Mouse (Mus musculus) midbrain, postnatal 0 days (tissue): ENCODE data around the gene Fam43a. TPM values are rescaled to one million over a fixed set of nuclear protein-coding genes. Genes with fewer than 3 reads are reported as not detected.

ENCODE experiments used
- ATAC-seq: fragments of 200-750 bp; cut with Nextera tagmentation; 2 replicates; pipeline ENCODE4 v1.8.0; 2017; ENCODE audit warnings: moderate number of reproducible peaks, mild to moderate bottlenecking, moderate TSS enrichment, moderate library complexity; ENCODE audit not compliant: low FRiP score
- DNase-seq: peaks from one replicate; pipeline ENCODE4 v3.0.0-alpha.2; 2015; ENCODE audit warnings: low spot score
- H3K27ac ChIP-seq: fragments of 300-500 bp; sonication (generic); 2 replicates; pipeline ENCODE4 v1.5.1; 2014; ENCODE audit warnings: low read depth, mild to moderate bottlenecking, low read length, mixed read lengths
- H3K27me3 ChIP-seq: fragments of 300-500 bp; sonication (generic); 2 replicates; pipeline ENCODE4 v1.6.1; 2014; ENCODE audit warnings: low read length, control low read depth, mixed read lengths; ENCODE audit not compliant: insufficient read depth
- H3K36me3 ChIP-seq: fragments of 300-500 bp; sonication (generic); 2 replicates; pipeline ENCODE4 v1.6.1; 2014; ENCODE audit warnings: low read length, control low read depth, mixed read lengths; ENCODE audit not compliant: insufficient read depth
- H3K4me1 ChIP-seq: fragments of 300-500 bp; sonication (generic); 2 replicates; pipeline ENCODE4 v1.6.1; 2014; ENCODE audit warnings: mild to moderate bottlenecking, control low read depth, antibody characterized with exemption, low read length, mixed read lengths; ENCODE audit not compliant: insufficient read depth
- H3K4me2 ChIP-seq: fragments of 300-500 bp; sonication (generic); 2 replicates; pipeline ENCODE4 v1.6.1; 2014; ENCODE audit warnings: low read depth, mild to moderate bottlenecking, low read length, mixed read lengths; ENCODE audit not compliant: poor library complexity, severe bottlenecking
- H3K4me3 ChIP-seq: fragments of 300-500 bp; sonication (generic); 2 replicates; pipeline ENCODE4 v1.5.1; 2014; ENCODE audit warnings: low read depth, mild to moderate bottlenecking, low read length, moderate library complexity
- H3K9ac ChIP-seq: fragments of 300-500 bp; sonication (generic); replicated peaks from 2 replicates; pipeline ENCODE4 v1.6.1; 2014; ENCODE audit warnings: mild to moderate bottlenecking, low read length, moderate library complexity, mixed read lengths; ENCODE audit not compliant: poor library complexity, severe bottlenecking
- H3K9me3 ChIP-seq: fragments of 300-500 bp; sonication (generic); 2 replicates; pipeline ENCODE4 v1.6.1; 2016; ENCODE audit warnings: low read length, control low read depth
- CTCF ChIP-seq: IDR thresholded peaks from 2 replicates; pipeline ENCODE4 v1.5.1; 2016; ENCODE audit warnings: antibody characterized with exemption, mild to moderate bottlenecking
- WGBS: fragments of 180-500 bp; shearing (Covaris S2); extraction: QIAGEN DNeasy Blood & Tissue Kit; methylation state at CpG from one replicate; pipeline ENCODE4 v1.1.7; 2014; 5-methylcytosine and 5-hydroxymethylcytosine counted together
- polyA plus RNA-seq: library from polyadenylated mRNA; unstranded; fragments of >200 nt; fragmentation: Nextera tagmentation; extraction: Ambion mirVana; gene quantifications from 2 replicates; pipeline ENCODE4 v1.2.1, GENCODE M21; 2015
- total RNA-seq: library from RNA; depleted of rRNA; stranded (reverse); fragments of >200 nt; gene quantifications from 2 replicates; pipeline ENCODE4 v1.2.3, GENCODE M21; 2014

Gene Fam43a
- total and polyA plus RNA-seq, 2 experiments from 2014 or later: 10.1 to 22.3 TPM

GRCm38 (mm10) chr16:30590264-30591209 is 9.0 kb upstream of the Fam43a start:
- DNase-seq (no peak), ATAC-seq (no peak)
- H3K4me1 ChIP-seq: peaks cover 5% of the 10 kb centered on the region; the same call in 1 of the 2 replicates
- no peak overlapping the region for H3K4me2 ChIP-seq
- no peak overlapping the region for H3K4me3 ChIP-seq
- TF ChIP-seq CTCF: 0 out of 2 replicates have a peak, but pooled peaks have one; percentile 9
- no peaks in the 10 kb centered on the region for H3K27me3 ChIP-seq
- WGBS: 50% methylated on average over 7 of the region's 7 CpGs
- H3K27ac ChIP-seq: no peak overlapping the region
- no peaks in the 10 kb centered on the region for H3K9me3 ChIP-seq
- no peak overlapping the region for H3K9ac ChIP-seq
- H3K36me3 ChIP-seq: no peaks in the 10 kb centered on the region

GRCm38 (mm10) chr16:30591990-30592389 is 7.5 kb upstream of the Fam43a start:
- 39% methylated on average over 3 of the region's 3 CpGs for WGBS
- no peak overlapping the region for H3K9ac ChIP-seq
- H3K27ac ChIP-seq: no peak overlapping the region
- TF ChIP-seq CTCF: no peak
- H3K4me3 ChIP-seq: no peak overlapping the region
- H3K9me3 ChIP-seq: no peaks in the 10 kb centered on the region
- no peaks in the 10 kb centered on the region for H3K36me3 ChIP-seq
- ATAC-seq: no peak
- no peak for DNase-seq
- H3K27me3 ChIP-seq: no peaks in the 10 kb centered on the region
- H3K4me1 ChIP-seq: no peaks in the 10 kb centered on the region; the same call in 1 of the 2 replicates
- no peak overlapping the region for H3K4me2 ChIP-seq

- TF ChIP-seq CTCF: no peak
- Histone ChIP-seq H3K27ac (no peak overlapping the region), H3K9me3 (no peaks in the 10 kb centered on the region), H3K9ac (no peak overlapping the region), H3K27me3 (peaks cover 3% of the 10 kb centered on the region; the same call in 1 of the 2 replicates), H3K4me1 (0 out of 2 replicates have a peak, but pooled peaks cover 4% of the 10 kb centered on the region), H3K4me2 (no peak overlapping the region), H3K36me3 (no peaks in the 10 kb centered on the region), H3K4me3 (no peak overlapping the region)
- ATAC-seq: no peak
- WGBS: 57% methylated on average over 3 of the region's 3 CpGs
- no peak for DNase-seq
These were observed 4.2 kb upstream of the Fam43a start for GRCm38 (mm10) chr16:30595356-30595755.

- no peaks in the 10 kb centered on the region for H3K9me3 ChIP-seq
- no peak overlapping the region for H3K4me2 ChIP-seq
- 0 out of 2 replicates have a peak, but pooled peaks cover 4% of the 10 kb centered on the region for H3K4me1 ChIP-seq
- ATAC-seq (no peak), DNase-seq (peak; percentile 63)
- H3K27ac ChIP-seq: no peak overlapping the region
- no peak overlapping the region for H3K9ac ChIP-seq
- 63% methylated on average over 14 of the region's 14 CpGs for WGBS
- H3K36me3 ChIP-seq: no peaks in the 10 kb centered on the region
- no peak for TF ChIP-seq CTCF
- H3K4me3 ChIP-seq: no peak overlapping the region
- peaks cover 9% of the 10 kb centered on the region for H3K27me3 ChIP-seq
These were observed 3.5 kb upstream of the Fam43a start for GRCm38 (mm10) chr16:30595835-30596557.

- DNase-seq (peak; percentile 96), ATAC-seq (peak; percentile 63)
- H3K4me3 ChIP-seq: peak overlapping the region; percentile 6
- peaks cover 19% of the 10 kb centered on the region for H3K27me3 ChIP-seq
- H3K27ac ChIP-seq: no peak overlapping the region
- H3K36me3 ChIP-seq: no peaks in the 10 kb centered on the region
- H3K4me1 ChIP-seq: 0 out of 2 replicates have a peak, but pooled peaks cover 4% of the 10 kb centered on the region
- H3K4me2 ChIP-seq: peak overlapping the region; percentile 46
- H3K9me3 ChIP-seq: no peaks in the 10 kb centered on the region
- WGBS: 7% methylated on average over 16 of the region's 16 CpGs
- H3K9ac ChIP-seq: no peak overlapping the region
- peak; percentile 95 for TF ChIP-seq CTCF
These were observed 2.4 kb upstream of the Fam43a start for GRCm38 (mm10) chr16:30596959-30597681.
